In the genomic region with DNA sequence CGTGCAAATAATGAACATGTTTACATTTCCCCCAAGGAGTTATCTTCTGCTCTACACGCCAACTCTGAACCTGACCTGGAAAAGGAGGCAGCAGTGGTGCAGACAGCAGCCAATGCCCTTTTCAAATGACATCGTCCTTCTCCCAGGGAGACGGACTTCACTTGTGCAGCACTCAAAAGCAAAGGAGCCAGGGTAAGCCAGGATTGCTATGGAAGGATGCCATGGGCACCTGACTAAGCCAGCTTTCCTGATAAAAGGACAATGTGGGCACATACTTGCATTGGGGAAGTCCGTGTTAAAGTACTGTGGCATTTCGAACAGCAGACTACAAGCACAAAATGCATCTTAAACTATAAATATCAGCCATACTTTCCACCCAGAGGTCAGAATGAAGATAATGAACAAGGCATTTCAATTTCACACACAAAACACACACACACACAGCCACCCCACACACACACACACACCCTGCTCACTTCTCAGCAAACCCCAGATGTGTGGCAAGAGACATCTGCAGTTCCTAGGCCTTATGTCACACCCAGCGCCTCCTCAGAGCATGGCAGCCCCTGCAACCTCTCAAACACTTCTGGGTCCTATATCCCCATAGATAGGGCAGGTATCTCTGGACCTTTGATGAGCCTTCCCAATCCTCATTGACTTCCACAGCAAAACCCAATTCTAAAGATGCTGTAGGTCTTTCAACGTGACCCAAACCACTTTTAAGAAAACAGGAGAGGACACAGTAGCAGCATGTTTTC, we compare ENCODE assay signal across 7 mouse cellular contexts. TPM values are rescaled to one million over a fixed set of nuclear protein-coding genes. Genes with fewer than 3 reads are reported as not detected.
DNase-seq lines count a peak whose midpoint lies in the region; ATAC-seq and TF ChIP-seq lines count a peak whose summit lies in the region.

No protein-coding gene starts in this region.

- TF ChIP-seq POLR2A in CH12.LX (IDR thresholded peaks at IDR 0.05; ENCODE audit: low read depth, low read length), result no peak

- no peak overlapping the region for H3K9ac ChIP-seq in CH12.LX (ENCODE audit: insufficient read depth, low read depth)
- peak overlapping the region; percentile 79 for H3K9ac ChIP-seq in forebrain, embryonic 14.5 days (ENCODE audit: low read length)
- H3K9ac ChIP-seq in intestine, embryonic 14.5 days (ENCODE audit: low read length), result 0 out of 2 replicates have a peak overlapping the region, but pooled peaks have one; percentile 43
- H3K9ac ChIP-seq in midbrain, embryonic 16.5 days (ENCODE audit: low read depth, low read length), result peak overlapping the region; percentile 98

- 29% methylated on average over 8 of the region's 8 CpGs for WGBS in forebrain, embryonic 14.5 days
- whole genome bisulfite sequencing in intestine, embryonic 14.5 days, result 26% methylated on average over 8 of the region's 8 CpGs
- 21% methylated on average over 8 of the region's 8 CpGs for WGBS in midbrain, embryonic 16.5 days

- peaks cover 0 to 10% of the 10 kb centered on the region in 2 experiments for H3K36me3 ChIP-seq in CH12.LX (replicated peaks in 1 of 2; ENCODE audit: control insufficient read depth in 1 of 2, insufficient read depth in 1 of 2, low read length in 1 of 2)
- no peaks in the 10 kb centered on the region for H3K36me3 ChIP-seq in forebrain, embryonic 14.5 days (ENCODE audit: control insufficient read depth, insufficient read depth, low read length)
- H3K36me3 ChIP-seq in intestine, embryonic 14.5 days (ENCODE audit: control insufficient read depth, insufficient read depth, low read length), result no peaks in the 10 kb centered on the region
- no peaks in the 10 kb centered on the region for H3K36me3 ChIP-seq in midbrain, embryonic 16.5 days (ENCODE audit: control insufficient read depth, insufficient read depth, low read length)

- in situ Hi-C loops in CH12.LX (cut with MboI; ENCODE audit: low pct_ligation_motif_present, low pct_unique_long_range_greater_than_20kb, low sequenced_read_pairs), result no loop called here

- no peaks in the 10 kb centered on the region for H3K27me3 ChIP-seq in CH12.LX (replicated peaks)
- H3K27me3 ChIP-seq in forebrain, embryonic 14.5 days (replicated peaks; ENCODE audit: control insufficient read depth, insufficient read depth, low read length), result no peaks in the 10 kb centered on the region
- no peaks in the 10 kb centered on the region for H3K27me3 ChIP-seq in intestine, embryonic 14.5 days (replicated peaks; ENCODE audit: control insufficient read depth, insufficient read depth, low read length)
- H3K27me3 ChIP-seq in midbrain, embryonic 16.5 days (ENCODE audit: control insufficient read depth, insufficient read depth, low read depth, low read length), result no peaks in the 10 kb centered on the region

- dilution Hi-C loops in CH12.LX (cut with MboI; ENCODE audit: extremely low pct_ligation_motif_present, extremely low pct_unique_long_range_greater_than_20kb, low sequenced_read_pairs), result no loop called here

- no peak overlapping the region for H3K4me3 ChIP-seq in CH12.LX (replicated peaks in 1 of 3; ENCODE audit: low read depth in 2 of 3, low read length in 2 of 3, poor library complexity in 1 of 3)
- H3K4me3 ChIP-seq in forebrain, embryonic 14.5 days (ENCODE audit: low read depth, low read length), result peak overlapping the region; percentile 72
- peak overlapping the region; percentile 75 for H3K4me3 ChIP-seq in intestine, embryonic 14.5 days (ENCODE audit: low read depth, low read length)
- H3K4me3 ChIP-seq in midbrain, embryonic 16.5 days (ENCODE audit: low read depth, low read length), result peak overlapping the region; percentile 83

- no peak overlapping the region for H3K27ac ChIP-seq in CH12.LX (ENCODE audit: insufficient read depth, low read depth)
- H3K27ac ChIP-seq in forebrain, embryonic 14.5 days (ENCODE audit: low read depth, low read length), result no peak overlapping the region
- no peak overlapping the region for H3K27ac ChIP-seq in intestine, embryonic 14.5 days (ENCODE audit: low read depth)
- no peak overlapping the region for H3K27ac ChIP-seq in midbrain, embryonic 16.5 days (ENCODE audit: low read length)

- intact Hi-C loops in gastrocnemius, postnatal 36 days (cut with DNase I), result loop anchor here (5.0 to 10.0 kb wide), 2 partner anchors 52 to 281 kb away; partner anchors contain the start of gene Rps21

- H3K79me2 ChIP-seq in CH12.LX (replicated peaks; ENCODE audit: control insufficient read depth, extremely low read depth, insufficient read depth, poor library complexity, severe bottlenecking), result peaks cover 15% of the 10 kb centered on the region

- no peak for TF ChIP-seq EP300 in CH12.LX (IDR thresholded peaks at IDR 0.05; ENCODE audit: low read length)

- TF ChIP-seq RAD21 in CH12.LX (IDR thresholded peaks at IDR 0.05; ENCODE audit: low read depth, low read length), result no peak

- no peak for TF ChIP-seq CTCF in CH12.LX (conservative IDR thresholded peaks at IDR 0.05 in 1 of 2, IDR thresholded peaks at IDR 0.05 in 1 of 2; ENCODE audit: low read depth in 2 of 2, low read length in 2 of 2)

- H3K9me3 ChIP-seq in CH12.LX (replicated peaks; ENCODE audit: low read length), result no peaks in the 10 kb centered on the region
- no peaks in the 10 kb centered on the region for H3K9me3 ChIP-seq in forebrain, embryonic 14.5 days (replicated peaks; ENCODE audit: control insufficient read depth, low read length)
- H3K9me3 ChIP-seq in intestine, embryonic 14.5 days (ENCODE audit: control insufficient read depth, low read length), result no peaks in the 10 kb centered on the region
- H3K9me3 ChIP-seq in midbrain, embryonic 16.5 days (replicated peaks; ENCODE audit: control insufficient read depth, low read length, poor library complexity, severe bottlenecking), result no peaks in the 10 kb centered on the region

- ATAC-seq in forebrain, embryonic 14.5 days, result no peak
- ATAC-seq in intestine, embryonic 14.5 days (replicated peaks; ENCODE audit: low FRiP score, low TSS enrichment, low read depth), result no peak
- no peak for ATAC-seq in midbrain, embryonic 16.5 days

- peak overlapping the region; percentile 58; the same call in 1 of the 2 replicates for H3K4me2 ChIP-seq in CH12.LX (ENCODE audit: insufficient read depth, low read depth, poor library complexity, severe bottlenecking)
- peak overlapping the region; percentile 100 for H3K4me2 ChIP-seq in forebrain, embryonic 14.5 days (ENCODE audit: low read length)
- peak overlapping the region; percentile 97 for H3K4me2 ChIP-seq in intestine, embryonic 14.5 days (ENCODE audit: low read length)
- peak overlapping the region; percentile 100 for H3K4me2 ChIP-seq in midbrain, embryonic 16.5 days (ENCODE audit: low read length)

- DNase-seq in 416B (ENCODE audit: low read depth), result peak; percentile 44
- DNase-seq in CH12.LX (ENCODE audit: extremely low read depth), result no peak
- no peak for DNase-seq in forebrain, embryonic 14.5 days (ENCODE audit: low spot score)
- DNase-seq in intestine, embryonic 14.5 days (ENCODE audit: low spot score), result no peak
- no peak for DNase-seq in MN1 (ENCODE audit: low spot score)
- no peak for DNase-seq in gastrocnemius, postnatal 36 days

- H3K4me1 ChIP-seq in CH12.LX (ENCODE audit: control insufficient read depth in 1 of 2, insufficient read depth in 2 of 2), result peaks cover 16 to 55% of the 10 kb centered on the region in 2 experiments
- H3K4me1 ChIP-seq in forebrain, embryonic 14.5 days (ENCODE audit: control insufficient read depth, insufficient read depth, low read length), result peaks cover 31% of the 10 kb centered on the region
- H3K4me1 ChIP-seq in intestine, embryonic 14.5 days (replicated peaks; ENCODE audit: control insufficient read depth, insufficient read depth, low read length), result peaks cover 22% of the 10 kb centered on the region
- H3K4me1 ChIP-seq in midbrain, embryonic 16.5 days (ENCODE audit: control insufficient read depth, insufficient read depth, low read length), result peaks cover 41% of the 10 kb centered on the region

TF ChIP-seq in CH12.LX, 34 proteins besides CTCF, POLR2A, EP300 and RAD21 (continues in another document):
- TF ChIP-seq NELFE (IDR thresholded peaks at IDR 0.05; ENCODE audit: low read depth, low read length), result no peak
- no peak for TF ChIP-seq E2F4 (IDR thresholded peaks at IDR 0.05; ENCODE audit: insufficient replicate concordance, low read depth, low read length)
- no peak for TF ChIP-seq JUND (conservative IDR thresholded peaks at IDR 0.05; ENCODE audit: low read depth, low read length)
- no peak for TF ChIP-seq CHD2 (IDR thresholded peaks at IDR 0.05; ENCODE audit: low read length)
- no peak for TF ChIP-seq SIN3A (IDR thresholded peaks at IDR 0.05; ENCODE audit: low read length)
- no peak for TF ChIP-seq TBP (conservative IDR thresholded peaks at IDR 0.05; ENCODE audit: low read depth, low read length)
- no peak for TF ChIP-seq USF2 (conservative IDR thresholded peaks at IDR 0.05; ENCODE audit: low read depth, low read length)
- no peak for TF ChIP-seq BHLHE40 (IDR thresholded peaks at IDR 0.05; ENCODE audit: low read depth, low read length)
- no peak for TF ChIP-seq SMC3 (IDR thresholded peaks at IDR 0.05; ENCODE audit: low read depth, low read length)
- TF ChIP-seq MAX (IDR thresholded peaks at IDR 0.05; ENCODE audit: low read length), result no peak
- TF ChIP-seq HCFC1 (IDR thresholded peaks at IDR 0.05; ENCODE audit: low read depth, low read length), result no peak
- TF ChIP-seq ZNF384 (IDR thresholded peaks at IDR 0.05; ENCODE audit: low read depth, low read length), result no peak
- TF ChIP-seq GABPA (IDR thresholded peaks at IDR 0.05; ENCODE audit: insufficient replicate concordance, low read depth, low read length), result no peak
- TF ChIP-seq MXI1 (IDR thresholded peaks at IDR 0.05; ENCODE audit: low read depth, low read length), result no peak
- no peak for TF ChIP-seq MAZ (IDR thresholded peaks at IDR 0.05; ENCODE audit: low read depth, low read length)

RNA-seq across cellular contexts. Expression of gene Taf4, which starts 2.4 kb away (rescaled TPM):
- total RNA-seq in CH12.LX (2012; rRNA removed), result 5.0 and 5.5 TPM in 2 replicates
- 3.0 and 3.5 TPM in 2 replicates for total RNA-seq in CH12.LX (2014; rRNA removed)
- polyA plus RNA-seq in CH12.LX (2012; ENCODE audit: insufficient read length, low read depth), result 14.5 and 19.0 TPM in 2 replicates
- 4.3 and 5.8 TPM in 2 replicates for polyA plus RNA-seq in forebrain, embryonic 14.5 days (2014; fragmentation: Nextera tagmentation; extraction: Ambion mirVana)
- polyA plus RNA-seq in intestine, embryonic 14.5 days (2014; fragmentation: Nextera tagmentation; extraction: Ambion mirVana), result 5.2 and 5.4 TPM in 2 replicates
- 3.1 and 3.6 TPM in 2 replicates for polyA plus RNA-seq in midbrain, embryonic 16.5 days (2015; fragmentation: Nextera tagmentation; extraction: Ambion mirVana)
- total RNA-seq in gastrocnemius, postnatal 36 days (2021), result 1 to 10 TPM; 6.6 to 8.3 TPM

RNA-seq across cellular contexts. Expression of gene Lsm14b, which starts 50.7 kb away (rescaled TPM):
- total RNA-seq in CH12.LX (2012; rRNA removed) (16.5 and 16.9 TPM in 2 replicates), CH12.LX (2014; rRNA removed) (12.2 and 12.6 TPM in 2 replicates)
- 15.3 and 15.6 TPM in 2 replicates for polyA plus RNA-seq in CH12.LX (2012; ENCODE audit: insufficient read length, low read depth)
- polyA plus RNA-seq in forebrain, embryonic 14.5 days (2014; fragmentation: Nextera tagmentation; extraction: Ambion mirVana), result 17.9 and 29.1 TPM in 2 replicates
- polyA plus RNA-seq in intestine, embryonic 14.5 days (2014; fragmentation: Nextera tagmentation; extraction: Ambion mirVana), result 6.2 and 6.3 TPM in 2 replicates
- 21.0 and 22.4 TPM in 2 replicates for polyA plus RNA-seq in midbrain, embryonic 16.5 days (2015; fragmentation: Nextera tagmentation; extraction: Ambion mirVana)
- 10 to 100 TPM; 41.4 to 45.1 TPM for total RNA-seq in gastrocnemius, postnatal 36 days (2021)

Comparison
In these comparisons a context has a peak if more than half of its experiments do, and no peak if none do; other contexts are left out.
1. H3K4me3 ChIP-seq: peak in forebrain, embryonic 14.5 days (single experiment), intestine, embryonic 14.5 days (single experiment) and midbrain, embryonic 16.5 days (single experiment); none in CH12.LX (0 of 3).
2. Peak in every context shown above with its lines, with median percentiles within 50 percentile points of each other: H3K4me2 ChIP-seq.